Mouse (Mus musculus): Measurements from ENCODE around the gene Arhgef12. TPM values are rescaled to one million over a fixed set of nuclear protein-coding genes. Genes with fewer than 3 reads are reported as not detected.

Gene Arhgef12
- total RNA-seq, 1 experiment from 2014 or later: 142 TPM

GRCm38 (mm10) chr9:42917911-42918310 is 189.1 kb downstream of the Arhgef12 start:
- no peak for DNase-seq

Other genes with a start within 250 kb of the Arhgef12 start
- 2.0 and 2.1 TPM in 2 replicates for gene Grik4, start 162.7 kb downstream of the Arhgef12 start, total RNA-seq (2021)
- 4.4 and 5.7 TPM in 2 replicates for gene Tmem136, start 9.3 kb upstream of the Arhgef12 start, total RNA-seq (2021)
- not detected in 2 replicates for gene Pou2f3, start 103.1 kb upstream of the Arhgef12 start, total RNA-seq (2021)
- 7.7 and 16.8 TPM in 2 replicates for gene Oaf, start 132.7 kb upstream of the Arhgef12 start, total RNA-seq (2021)
- 0.33 TPM in 1 of 2 replicates, not detected in the other for gene Trim29, start 203.6 kb upstream of the Arhgef12 start, total RNA-seq (2021)